Mouse (Mus musculus) embryonic facial prominence, embryonic 12.5 days (tissue): ENCODE measurements around the gene Olfr1361. TPM values are rescaled to one million over a fixed set of nuclear protein-coding genes. Genes with fewer than 3 reads are reported as not detected.
A peak's percentile ranks its signal among the peaks of the same experiment; 100 is the strongest.

Experiments used
- ATAC-seq: fragments of 200-750 bp; cut with Nextera tagmentation; 2 replicates; pipeline ENCODE4 v1.8.0; 2017; ENCODE audit not compliant: insufficient number of reproducible peaks, insufficient read depth, low FRiP score, low TSS enrichment
- H3K27ac ChIP-seq: fragments of 300-500 bp; sonication (generic); 2 replicates; pipeline ENCODE4 v1.5.1; 2016; ENCODE audit warnings: mild to moderate bottlenecking
- H3K27me3 ChIP-seq: fragments of 300-500 bp; sonication (generic); 2 replicates; pipeline ENCODE4 v1.6.1; 2016; ENCODE audit warnings: mild to moderate bottlenecking, moderate library complexity
- H3K36me3 ChIP-seq: fragments of 300-500 bp; sonication (generic); 2 replicates; pipeline ENCODE4 v1.6.1; 2016; ENCODE audit warnings: mild to moderate bottlenecking
- H3K4me1 ChIP-seq: fragments of 300-500 bp; sonication (generic); 2 replicates; pipeline ENCODE4 v1.6.1; 2016
- H3K4me2 ChIP-seq: fragments of 300-500 bp; sonication (generic); replicated peaks from 2 replicates; pipeline ENCODE4 v1.6.1; 2016; ENCODE audit warnings: mild to moderate bottlenecking, moderate library complexity
- H3K4me3 ChIP-seq: fragments of 300-500 bp; sonication (generic); 2 replicates; pipeline ENCODE4 v1.5.1; 2016; ENCODE audit warnings: mild to moderate bottlenecking
- H3K9ac ChIP-seq: fragments of 300-500 bp; sonication (generic); 2 replicates; pipeline ENCODE4 v1.6.1; 2016; ENCODE audit warnings: mild to moderate bottlenecking, moderate library complexity
- H3K9me3 ChIP-seq: fragments of 300-500 bp; sonication (generic); 2 replicates; pipeline ENCODE4 v1.6.1; 2016; ENCODE audit warnings: mild to moderate bottlenecking, moderate library complexity
- WGBS: fragments of 180-500 bp; shearing (Covaris S2); methylation state at CpG from one replicate; pipeline ENCODE4 v1.1.7; 2016; 5-methylcytosine and 5-hydroxymethylcytosine counted together
- polyA plus RNA-seq: library from polyadenylated mRNA; unstranded; fragments of >200 nt; fragmentation: Nextera tagmentation; extraction: Ambion mirVana; gene quantifications from 2 replicates; pipeline ENCODE4 v1.2.1, GENCODE M21; 2016

Olfr1361 gene
- not detected in 2 replicates for polyA plus RNA-seq

DNA sequence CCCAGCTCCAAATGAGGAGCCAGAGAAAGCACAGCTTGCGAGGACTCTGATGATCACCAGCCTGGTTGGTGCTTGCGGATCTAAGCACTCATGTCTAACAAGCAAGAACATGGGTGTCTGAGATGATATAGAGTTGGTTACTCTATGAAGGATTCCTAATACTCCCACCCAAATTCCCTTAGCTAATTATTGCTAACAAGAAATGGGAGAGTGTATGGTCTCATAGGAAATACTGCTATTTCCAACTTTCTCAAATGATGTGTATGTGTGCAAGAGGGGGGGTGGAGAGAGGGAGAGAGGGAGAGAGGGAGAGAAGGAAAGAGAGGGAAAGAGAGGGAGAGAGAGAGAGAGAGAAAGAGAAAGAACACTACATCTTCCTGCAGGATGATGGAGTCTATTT is at the start of gene Olfr1361:
Gene Olfr1361 (minus strand): TSS at position 101 of the 400 bp plus-strand sequence.
- Histone ChIP-seq H3K4me2 (no peak within 1 kb of the TSS), H3K4me3 (no peak within 1 kb of the TSS), H3K4me1 (no peaks in the 10 kb centered on the region), H3K9me3 (no peaks in the 10 kb centered on the region), H3K36me3 (no peaks in the 10 kb centered on the region), H3K27ac (no peak within 1 kb of the TSS), H3K9ac (no peak within 1 kb of the TSS), H3K27me3 (no peaks in the 10 kb centered on the region)
- 42% methylated on average over 2 of the region's 2 CpGs for WGBS
- ATAC-seq = no peak

DNA sequence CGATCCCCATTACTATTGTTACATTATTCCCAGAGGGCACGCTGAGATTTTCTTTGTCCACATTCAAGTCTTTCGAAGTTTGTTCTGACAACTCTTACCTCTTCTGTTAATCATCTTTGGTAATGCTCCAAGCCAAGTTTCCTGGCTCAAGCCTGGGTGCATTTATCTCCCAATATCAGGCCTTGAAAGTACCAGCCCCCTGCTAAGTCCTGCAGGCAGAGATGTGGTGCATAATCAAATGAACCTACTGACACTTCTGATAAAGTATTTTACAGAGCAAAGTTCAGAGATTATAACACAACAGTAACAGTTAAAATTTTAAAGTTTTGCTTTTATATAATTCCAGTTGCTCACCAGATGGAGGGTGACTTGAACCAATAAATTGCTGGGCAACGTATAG is 48.5 kb upstream of the Olfr1361 start:
- no peaks in the 10 kb centered on the region for H3K36me3 ChIP-seq
- peaks cover 7% of the 10 kb centered on the region; the same call in 1 of the 2 replicates for H3K4me1 ChIP-seq
- no peak for ATAC-seq
- WGBS = 34% methylated on average over 4 of the region's 4 CpGs
- peak overlapping the region; percentile 43 for H3K4me3 ChIP-seq
- no peaks in the 10 kb centered on the region for H3K27me3 ChIP-seq
- H3K9me3 ChIP-seq = no peaks in the 10 kb centered on the region
- no peak overlapping the region for H3K27ac ChIP-seq
- H3K9ac ChIP-seq = peak overlapping the region; percentile 45
- H3K4me2 ChIP-seq = peak overlapping the region; percentile 53

DNA sequence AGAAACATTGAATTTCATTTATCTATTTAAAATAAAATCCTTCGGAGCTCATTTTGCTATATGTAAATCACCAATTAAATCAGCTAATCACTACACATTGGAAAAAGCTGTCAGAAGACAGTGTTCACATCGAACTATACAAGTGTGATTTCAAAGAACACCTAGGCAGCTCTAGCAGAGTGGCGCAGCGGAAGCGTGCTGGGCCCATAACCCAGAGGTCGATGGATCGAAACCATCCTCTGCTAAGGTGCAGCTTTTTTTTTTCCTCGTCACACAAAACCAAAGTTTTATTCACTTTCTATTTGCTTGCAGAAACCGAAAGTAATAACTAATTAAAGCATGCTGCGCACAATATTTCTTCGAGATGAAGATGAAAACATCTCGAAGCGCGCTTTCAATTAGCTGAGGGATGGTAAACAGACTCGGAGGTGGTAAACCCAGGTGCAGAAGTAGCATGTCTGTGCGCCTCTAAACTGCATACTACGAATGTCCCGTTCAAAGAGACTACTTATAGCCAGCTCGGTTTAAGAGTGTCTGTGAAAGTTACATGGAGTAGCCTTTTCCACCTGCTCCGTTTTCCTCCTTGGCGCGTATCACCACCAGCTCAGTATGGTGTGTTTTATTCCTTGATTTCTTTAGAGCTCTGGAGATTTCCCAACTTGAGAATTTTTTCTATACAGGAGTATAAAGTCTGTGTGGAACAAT is 47.8 kb upstream of the Olfr1361 start:
- Histone ChIP-seq H3K4me1 (peaks cover 7% of the 10 kb centered on the region; the same call in 1 of the 2 replicates), H3K4me2 (peak overlapping the region; percentile 53), H3K27ac (no peak overlapping the region), H3K4me3 (peak overlapping the region; percentile 43), H3K9me3 (no peaks in the 10 kb centered on the region), H3K9ac (peak overlapping the region; percentile 45), H3K36me3 (no peaks in the 10 kb centered on the region), H3K27me3 (no peaks in the 10 kb centered on the region)
- ATAC-seq = 0 out of 2 replicates have a peak, but pooled peaks have one; percentile 54
- 2% methylated on average over 22 of the region's 22 CpGs for WGBS

DNA sequence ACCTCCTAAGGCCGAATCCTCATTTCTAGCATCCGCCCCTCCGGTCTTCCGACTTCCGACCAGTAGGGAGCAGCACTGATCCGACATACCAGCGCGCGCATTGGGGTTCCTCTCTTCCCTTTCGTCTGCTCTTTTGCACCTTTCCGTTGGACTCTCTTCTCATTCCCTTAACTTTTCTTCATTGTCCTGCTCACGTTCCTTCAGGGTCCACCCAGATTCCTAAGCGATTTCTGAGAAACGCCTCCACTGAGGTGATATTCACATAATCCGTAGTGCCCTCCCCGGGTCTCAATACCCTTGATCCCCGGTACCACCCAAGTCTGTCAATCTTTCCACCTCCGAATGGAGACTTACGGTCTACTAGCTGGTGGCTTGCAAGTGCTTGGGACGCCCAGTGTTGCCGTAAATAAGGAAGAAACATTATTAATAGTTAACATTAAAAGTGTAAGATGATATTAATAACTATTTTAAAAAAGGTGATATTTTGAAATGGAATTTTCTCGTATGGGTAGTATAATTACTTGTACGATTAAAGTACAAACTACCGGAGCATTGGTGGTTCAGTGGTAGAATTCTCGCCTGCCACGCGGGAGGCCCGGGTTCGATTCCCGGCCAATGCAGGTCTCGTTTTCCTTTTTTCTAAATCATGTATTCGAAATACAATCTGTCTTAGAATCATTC is 47.0 kb upstream of the Olfr1361 start:
- Histone ChIP-seq H3K27me3 (no peaks in the 10 kb centered on the region), H3K4me2 (peak overlapping the region; percentile 32), H3K9ac (peak overlapping the region; percentile 52), H3K9me3 (no peaks in the 10 kb centered on the region), H3K27ac (peak overlapping the region; percentile 73), H3K36me3 (no peaks in the 10 kb centered on the region), H3K4me1 (peaks cover 4% of the 10 kb centered on the region; the same call in 1 of the 2 replicates), H3K4me3 (peak overlapping the region; percentile 58)
- peak; percentile 73 for ATAC-seq
- WGBS = under 1% methylated on average over 32 of the region's 32 CpGs

DNA sequence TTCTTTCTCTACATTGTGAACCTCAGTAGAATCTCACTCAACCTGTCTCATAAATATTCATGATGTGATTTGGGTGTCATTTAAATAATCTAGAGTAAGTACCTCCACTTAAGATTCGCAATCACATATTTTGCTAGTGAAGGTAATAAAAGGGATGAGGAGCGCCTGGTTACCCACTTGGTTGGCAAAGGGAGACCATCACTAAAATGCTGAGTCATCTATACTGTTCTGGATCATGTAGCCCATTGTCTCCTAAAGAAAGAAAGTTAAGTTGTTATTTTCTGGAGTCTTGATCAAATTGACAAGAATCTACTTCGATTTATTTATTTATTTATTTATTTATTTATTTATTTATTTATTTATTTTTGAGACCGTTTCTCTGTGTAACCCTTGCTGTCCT is 43.5 kb upstream of the Olfr1361 start:
- Histone ChIP-seq H3K4me2 (no peak overlapping the region), H3K9me3 (no peaks in the 10 kb centered on the region), H3K27ac (no peak overlapping the region), H3K4me3 (no peak overlapping the region), H3K27me3 (no peaks in the 10 kb centered on the region), H3K9ac (no peak overlapping the region), H3K36me3 (no peaks in the 10 kb centered on the region), H3K4me1 (no peaks in the 10 kb centered on the region)
- WGBS = 77% methylated on average over 4 of the region's 4 CpGs
- no peak for ATAC-seq

DNA sequence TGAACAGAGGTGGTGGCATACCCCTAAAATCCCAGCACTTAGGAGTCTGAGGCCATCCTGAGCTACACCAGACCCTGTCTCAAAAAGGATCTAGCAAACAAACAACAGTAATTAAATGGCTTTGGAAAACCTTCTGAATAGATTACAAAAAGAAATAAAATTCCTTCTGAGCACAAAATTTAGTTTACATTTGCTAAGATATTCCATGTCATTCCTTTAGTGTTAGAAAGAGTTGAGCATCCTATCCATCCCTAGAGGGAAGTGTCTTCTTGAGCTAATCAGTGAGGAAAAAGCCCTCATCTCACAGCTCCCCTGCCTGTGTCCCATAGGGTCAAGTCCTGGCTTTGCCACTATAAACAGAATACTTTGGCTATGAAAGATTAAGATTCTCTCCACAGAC is 34.6 kb upstream of the Olfr1361 start, which contains the start of gene Olfr1359:
Gene Olfr1359 (plus strand): TSS at position 301 of the 400 bp plus-strand sequence.
- ATAC-seq = no peak
- no peak within 1 kb of the TSS for H3K4me3 ChIP-seq
- H3K4me1 ChIP-seq = no peaks in the 10 kb centered on the region
- no peak within 1 kb of the TSS for H3K9ac ChIP-seq
- no peaks in the 10 kb centered on the region for H3K9me3 ChIP-seq
- no peaks in the 10 kb centered on the region for H3K36me3 ChIP-seq
- H3K27me3 ChIP-seq = no peaks in the 10 kb centered on the region
- H3K27ac ChIP-seq = no peak within 1 kb of the TSS
- H3K4me2 ChIP-seq = no peak within 1 kb of the TSS

DNA sequence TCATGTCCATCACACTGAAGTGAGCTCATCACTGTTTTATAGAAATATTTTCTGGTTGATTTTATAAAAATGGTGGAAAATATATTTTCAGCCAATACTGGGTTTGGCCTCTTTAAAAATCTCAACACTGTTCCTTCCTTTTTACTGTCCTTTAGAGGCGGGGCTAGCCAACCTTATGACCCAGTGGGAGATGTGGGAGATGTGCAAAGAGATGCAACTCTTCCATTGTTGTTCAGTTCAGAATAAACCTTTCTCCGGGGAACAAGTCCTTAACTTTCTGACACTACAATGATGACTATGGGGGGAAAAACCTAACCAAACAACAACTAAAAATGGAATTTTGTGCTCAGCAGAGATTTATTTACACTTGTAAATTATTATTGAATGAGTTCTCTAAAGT is 14.1 kb upstream of the Olfr1361 start, which contains the start of gene Olfr1360:
Gene Olfr1360 (minus strand): TSS at position 101 of the 400 bp plus-strand sequence.
- H3K27ac ChIP-seq = no peak within 1 kb of the TSS
- no peak within 1 kb of the TSS for H3K4me3 ChIP-seq
- no peaks in the 10 kb centered on the region for H3K27me3 ChIP-seq
- H3K4me2 ChIP-seq = no peak within 1 kb of the TSS
- ATAC-seq = no peak
- 66% methylated on average over 2 of the region's 2 CpGs for WGBS
- no peaks in the 10 kb centered on the region for H3K9me3 ChIP-seq
- no peak within 1 kb of the TSS for H3K9ac ChIP-seq
- no peaks in the 10 kb centered on the region for H3K36me3 ChIP-seq
- no peaks in the 10 kb centered on the region for H3K4me1 ChIP-seq

DNA sequence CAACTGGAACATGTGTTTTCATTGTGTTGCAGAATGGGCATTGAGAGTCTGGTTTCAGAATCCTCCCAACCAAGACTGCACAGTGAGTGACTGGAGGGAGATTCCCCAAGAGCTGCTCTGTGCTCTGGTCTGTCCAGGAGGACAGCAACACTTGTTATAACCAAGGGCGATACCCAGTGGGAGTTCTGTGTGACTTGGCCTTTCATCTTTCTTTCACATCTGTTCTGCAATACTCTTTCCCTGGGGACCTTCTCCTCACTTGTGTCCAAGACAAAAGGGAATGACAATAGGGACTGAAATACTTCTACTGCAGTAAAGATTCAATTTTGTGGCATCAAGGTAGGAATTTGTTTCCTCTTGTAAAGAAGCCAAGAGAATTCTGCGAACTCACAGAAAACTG is 20.8 kb downstream of the Olfr1361 start, which contains the start of gene Olfr11:
Gene Olfr11 (minus strand): TSS at position 101 of the 400 bp plus-strand sequence.
- Histone ChIP-seq H3K27me3 (no peaks in the 10 kb centered on the region), H3K27ac (no peak within 1 kb of the TSS), H3K4me1 (no peaks in the 10 kb centered on the region), H3K36me3 (no peaks in the 10 kb centered on the region), H3K9ac (no peak within 1 kb of the TSS), H3K9me3 (no peaks in the 10 kb centered on the region), H3K4me2 (no peak within 1 kb of the TSS), H3K4me3 (no peak within 1 kb of the TSS)
- 79% methylated on average over 2 of the region's 2 CpGs for WGBS
- no peak for ATAC-seq

DNA sequence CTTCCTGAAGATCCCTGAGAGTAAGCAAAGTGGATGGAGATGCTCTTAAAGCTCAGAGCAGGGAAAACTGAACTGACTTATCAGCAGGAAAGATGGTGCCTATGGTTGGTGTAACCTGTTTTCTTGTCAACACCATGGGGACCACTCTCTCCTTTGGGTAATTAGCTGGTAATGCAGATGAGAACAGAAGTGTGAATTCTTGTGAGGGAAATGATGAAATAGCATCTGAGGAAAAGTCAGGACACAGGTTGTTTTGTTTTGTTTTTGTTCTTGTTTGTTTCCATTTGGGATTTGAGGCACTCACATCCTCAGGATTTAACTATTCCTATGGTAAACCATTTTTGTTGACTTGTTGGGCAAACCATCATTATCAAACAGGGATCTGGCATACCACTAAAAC is 49.3 kb downstream of the Olfr1361 start, which contains the start of gene Olfr1362:
Gene Olfr1362 (minus strand): TSS at position 101 of the 400 bp plus-strand sequence.
- H3K27me3 ChIP-seq = no peaks in the 10 kb centered on the region
- H3K27ac ChIP-seq = no peak within 1 kb of the TSS
- H3K9ac ChIP-seq = no peak within 1 kb of the TSS
- ATAC-seq = no peak
- H3K36me3 ChIP-seq = no peaks in the 10 kb centered on the region
- H3K9me3 ChIP-seq = no peaks in the 10 kb centered on the region
- no peaks in the 10 kb centered on the region for H3K4me1 ChIP-seq
- H3K4me2 ChIP-seq = no peak within 1 kb of the TSS
- no peak within 1 kb of the TSS for H3K4me3 ChIP-seq

Other genes starting within 250 kb of the Olfr1361 start
- gene Pgbd1, start 222.3 kb downstream of the Olfr1361 start, polyA plus RNA-seq = 3.3 and 4.2 TPM in 2 replicates
- 30.5 and 34.4 TPM in 2 replicates for gene Zscan26, start 209.7 kb downstream of the Olfr1361 start, polyA plus RNA-seq
- 2.6 and 3.1 TPM in 2 replicates for gene Nkapl, start 194.9 kb downstream of the Olfr1361 start, polyA plus RNA-seq
- 3.6 and 4.4 TPM in 2 replicates for gene Zkscan4, start 184.5 kb downstream of the Olfr1361 start, polyA plus RNA-seq
- gene Gm10065, start 183.9 kb downstream of the Olfr1361 start, polyA plus RNA-seq = not detected in 2 replicates
- gene AK157302, start 168.2 kb downstream of the Olfr1361 start, polyA plus RNA-seq = 0.37 TPM in 1 of 2 replicates, not detected in the other
- gene Gm11273, start 162.0 kb downstream of the Olfr1361 start, polyA plus RNA-seq = 2.3 and 2.9 TPM in 2 replicates
- gene Zkscan8, start 132.3 kb downstream of the Olfr1361 start, polyA plus RNA-seq = 8.2 and 9.4 TPM in 2 replicates
- gene Olfr1366, start 120.6 kb downstream of the Olfr1361 start, polyA plus RNA-seq = 0.19 and 0.40 TPM in 2 replicates
- 0.08 TPM in 1 of 2 replicates, not detected in the other for gene Olfr1535, start 103.5 kb downstream of the Olfr1361 start, polyA plus RNA-seq
- not detected in 2 replicates for gene Olfr1364, start 81.6 kb downstream of the Olfr1361 start, polyA plus RNA-seq
- not detected in 2 replicates for gene Olfr1362, start 49.4 kb downstream of the Olfr1361 start, polyA plus RNA-seq
- not detected in 2 replicates for gene Olfr11, start 20.9 kb downstream of the Olfr1361 start, polyA plus RNA-seq
- gene Olfr1360, start 14.0 kb upstream of the Olfr1361 start, polyA plus RNA-seq = not detected in 2 replicates
- gene Olfr1359, start 34.7 kb upstream of the Olfr1361 start, polyA plus RNA-seq = not detected in 2 replicates
- gene Hist1h2bl, start 52.8 kb upstream of the Olfr1361 start, polyA plus RNA-seq = 3.1 and 3.6 TPM in 2 replicates
- gene Hist1h2ai, start 53.0 kb upstream of the Olfr1361 start, polyA plus RNA-seq = 41.3 and 50.1 TPM in 2 replicates
- gene Hist1h3h, start 54.3 kb upstream of the Olfr1361 start, polyA plus RNA-seq = 17.9 and 30.8 TPM in 2 replicates
- gene Hist1h2bm, start 58.7 kb upstream of the Olfr1361 start, polyA plus RNA-seq = 8.3 and 8.9 TPM in 2 replicates
- 1.6 and 1.9 TPM in 2 replicates for gene Hist1h4j, start 71.7 kb upstream of the Olfr1361 start, polyA plus RNA-seq
- 4.7 and 8.9 TPM in 2 replicates for gene Hist1h4k, start 87.1 kb upstream of the Olfr1361 start, polyA plus RNA-seq
- 37.1 and 46.3 TPM in 2 replicates for gene Hist1h2ak, start 90.4 kb upstream of the Olfr1361 start, polyA plus RNA-seq
- gene Hist1h2bn, start 90.7 kb upstream of the Olfr1361 start, polyA plus RNA-seq = 4.1 and 4.3 TPM in 2 replicates
- 35.1 and 35.4 TPM in 2 replicates for gene Hist1h1b, start 117.2 kb upstream of the Olfr1361 start, polyA plus RNA-seq
- 144 and 172 TPM in 2 replicates for gene Hist1h3i, start 120.0 kb upstream of the Olfr1361 start, polyA plus RNA-seq
- gene Hist1h2an, start 123.8 kb upstream of the Olfr1361 start, polyA plus RNA-seq = 13.0 and 18.3 TPM in 2 replicates
- gene Hist1h2bp, start 124.1 kb upstream of the Olfr1361 start, polyA plus RNA-seq = 1.5 and 1.8 TPM in 2 replicates
- gene Hist1h2bq, start 146.8 kb upstream of the Olfr1361 start, polyA plus RNA-seq = 35.6 and 40.3 TPM in 2 replicates
- gene Hist1h2ao, start 147.1 kb upstream of the Olfr1361 start, polyA plus RNA-seq = not detected in 2 replicates
- gene Hist1h4m, start 148.4 kb upstream of the Olfr1361 start, polyA plus RNA-seq = not detected in 2 replicates
- gene Hist1h4n, start 168.8 kb upstream of the Olfr1361 start, polyA plus RNA-seq = 18.0 and 19.5 TPM in 2 replicates
- 4,825 and 4,891 TPM in 2 replicates for gene Hist1h2ap, start 170.1 kb upstream of the Olfr1361 start, polyA plus RNA-seq
- gene Hist1h2br, start 170.4 kb upstream of the Olfr1361 start, polyA plus RNA-seq = 34.0 and 43.6 TPM in 2 replicates